Mouse (Mus musculus) CH12.LX (cell line): ENCODE data around the gene Endod1. TPM values are rescaled to one million over a fixed set of nuclear protein-coding genes. Genes with fewer than 3 reads are reported as not detected.

Experiments
- DNase-seq: peaks from one replicate; pipeline ENCODE4 v3.0.0-alpha.2; 2013; ENCODE audit errors: extremely low read depth
- H3K27ac ChIP-seq: 2 replicates; pipeline ENCODE4 v1.5.1; 2012; ENCODE audit warnings: low read depth, mild to moderate bottlenecking, control low read depth, moderate library complexity; ENCODE audit not compliant: insufficient read depth
- H3K27me3 ChIP-seq: replicated peaks from 2 replicates; pipeline ENCODE3; 2012; ENCODE audit warnings: inconsistent platforms
- H3K36me3 ChIP-seq, 2 experiments: replicated peaks in 1 of 2; 2 replicates each; pipeline versions ENCODE3 to v1.6.1; 2012; ENCODE audit warnings: inconsistent platforms in 1 of 2, low read length in 1 of 2, mild to moderate bottlenecking in 1 of 2, mixed read lengths in 1 of 2, moderate library complexity in 1 of 2; ENCODE audit not compliant: control insufficient read depth in 1 of 2, insufficient read depth in 1 of 2
- H3K4me1 ChIP-seq, 2 experiments: 2 replicates each; pipeline ENCODE4 v1.6.1; 2012; ENCODE audit warnings: inconsistent platforms in 1 of 2, moderate library complexity in 1 of 2; ENCODE audit not compliant: insufficient read depth in 2 of 2, control insufficient read depth in 1 of 2
- H3K4me2 ChIP-seq: 2 replicates; pipeline ENCODE4 v1.6.1; 2012; ENCODE audit warnings: low read depth, mild to moderate bottlenecking, control low read depth; ENCODE audit not compliant: poor library complexity, insufficient read depth, severe bottlenecking
- H3K4me3 ChIP-seq, 3 experiments: fragments of 150-350 bp in 1 of 3; sonication (generic) in 1 of 3; replicated peaks in 1 of 3; 2 replicates each; pipeline versions ENCODE3 to v1.5.1; 2011 to 2012; ENCODE audit warnings: low read depth in 2 of 3, low read length in 2 of 3, mild to moderate bottlenecking in 2 of 3, moderate library complexity in 2 of 3, control low read depth in 1 of 3, improper control_type of control experiment in 1 of 3, inconsistent platforms in 1 of 3, mixed read lengths in 1 of 3; ENCODE audit not compliant: poor library complexity in 1 of 3
- H3K79me2 ChIP-seq: replicated peaks from 2 replicates; pipeline ENCODE4 v1.6.1; 2012; ENCODE audit warnings: mild to moderate bottlenecking, moderate library complexity; ENCODE audit not compliant: control insufficient read depth, poor library complexity, insufficient read depth, severe bottlenecking; ENCODE audit errors: extremely low read depth
- H3K9ac ChIP-seq: 2 replicates; pipeline ENCODE4 v1.6.1; 2012; ENCODE audit warnings: low read depth, mild to moderate bottlenecking, control low read depth, moderate library complexity; ENCODE audit not compliant: insufficient read depth
- H3K9me3 ChIP-seq: replicated peaks from 2 replicates; pipeline ENCODE3; 2012; ENCODE audit warnings: low read length, inconsistent platforms, mixed read lengths
- BHLHE40 ChIP-seq: IDR thresholded peaks from 2 replicates; pipeline ENCODE4 v1.6.1; 2011; ENCODE audit warnings: mild to moderate bottlenecking, low read depth, low read length, improper control_type of control experiment
- ETS1 ChIP-seq: conservative IDR thresholded peaks from 2 replicates; pipeline ENCODE4 v1.6.1; 2012; ENCODE audit warnings: low read depth, mild to moderate bottlenecking, inconsistent platforms, low read length, improper control_type of control experiment, moderate library complexity
- JUN ChIP-seq: IDR thresholded peaks from 2 replicates; pipeline ENCODE4 v1.6.1; 2011; ENCODE audit warnings: low read depth, mild to moderate bottlenecking, low read length, improper control_type of control experiment, moderate library complexity; ENCODE audit not compliant: insufficient read depth
- KAT2A ChIP-seq: IDR thresholded peaks from 2 replicates; pipeline ENCODE4 v1.6.1; 2012; ENCODE audit warnings: low read length, improper control_type of control experiment, inconsistent platforms; ENCODE audit not compliant: insufficient replicate concordance
- MAFK ChIP-seq: IDR thresholded peaks from 2 replicates; pipeline ENCODE4 v1.6.1; 2011; ENCODE audit warnings: low read length, improper control_type of control experiment; ENCODE audit not compliant: insufficient replicate concordance
- MAZ ChIP-seq: IDR thresholded peaks from 2 replicates; pipeline ENCODE4 v1.6.1; 2012; ENCODE audit warnings: low read depth, mild to moderate bottlenecking, inconsistent platforms, low read length, improper control_type of control experiment, moderate library complexity
- MEF2A ChIP-seq: IDR thresholded peaks from 2 replicates; pipeline ENCODE4 v1.6.1; 2014; ENCODE audit warnings: low read depth, mild to moderate bottlenecking, inconsistent platforms, low read length, improper control_type of control experiment, borderline replicate concordance
- NELFE ChIP-seq: IDR thresholded peaks from 2 replicates; pipeline ENCODE4 v1.6.1; 2011; ENCODE audit warnings: low read depth, low read length, improper control_type of control experiment
- PAX5 ChIP-seq: IDR thresholded peaks from 2 replicates; pipeline ENCODE4 v1.6.1; 2012; ENCODE audit warnings: low read length, inconsistent platforms, mixed read lengths
- POLR2A ChIP-seq: IDR thresholded peaks from 2 replicates; pipeline ENCODE4 v1.6.1; 2011; ENCODE audit warnings: low read depth, mild to moderate bottlenecking, improper control_type of control experiment, low read length
- TCF12 ChIP-seq: IDR thresholded peaks from 2 replicates; pipeline ENCODE4 v1.6.1; 2014; ENCODE audit warnings: low read depth, mild to moderate bottlenecking, inconsistent platforms, low read length, improper control_type of control experiment
- ZC3H11A ChIP-seq: IDR thresholded peaks from 2 replicates; pipeline ENCODE4 v1.6.1; 2012; ENCODE audit warnings: low read depth, mild to moderate bottlenecking, inconsistent platforms, low read length, improper control_type of control experiment
- ZMIZ1 ChIP-seq: IDR thresholded peaks from 2 replicates; pipeline ENCODE4 v1.6.1; 2012; ENCODE audit warnings: low read depth, mild to moderate bottlenecking, inconsistent platforms, low read length, improper control_type of control experiment
- dilution Hi-C: fragments of 300-500 bp; cut with MboI; formaldehyde crosslinking; loops from 2 replicates; pipeline ENCODE4 v1.14.3; 2020; ENCODE audit warnings: low sequenced_read_pairs; ENCODE audit not compliant: extremely low pct_unique_long_range_greater_than_20kb, extremely low pct_ligation_motif_present
- in situ Hi-C: fragments of 300-500 bp; cut with MboI; formaldehyde crosslinking; loops from 3 replicates; pipeline ENCODE4 v1.14.3; 2019; ENCODE audit warnings: low sequenced_read_pairs, low pct_ligation_motif_present, low pct_unique_long_range_greater_than_20kb, mixed read lengths
- polyA plus RNA-seq: library from polyadenylated mRNA; unstranded; fragments of >175 nt; gene quantifications from 2 replicates; pipeline ENCODE4 v1.2.1, GENCODE M21; 2012; ENCODE audit warnings: low read depth; ENCODE audit not compliant: insufficient read length
- total RNA-seq, 2 experiments: library from RNA; depleted of rRNA; stranded (reverse); fragments of 300-350 nt in 1 of 2; fragments of >200 nt in 1 of 2; gene quantifications; 2 replicates each; pipeline ENCODE4 v1.2.3; 2012 to 2014

The Endod1 gene
- total RNA-seq (2012; rRNA removed) (1.6 and 1.7 TPM in 2 replicates), total RNA-seq (2014; rRNA removed) (3.0 TPM in 2 replicates), polyA plus RNA-seq (4.1 and 4.6 TPM in 2 replicates)

- Histone ChIP-seq H3K4me3 (peak within 1 kb of the TSS; percentile 49 to 63 (median 61)), H3K27ac (no peak within 1 kb of the TSS), H3K4me1 (peaks cover 10 to 33% of the 10 kb centered on the region in 2 experiments; a peak in 3 of 4 replicates), H3K36me3 (no peaks in the 10 kb centered on the region), H3K9ac (peak within 1 kb of the TSS; percentile 58), H3K79me2 (no peaks in the 10 kb centered on the region), H3K4me2 (peak within 1 kb of the TSS; percentile 45), H3K9me3 (no peaks in the 10 kb centered on the region), H3K27me3 (peaks cover 15% of the 10 kb centered on the region)
- TF ChIP-seq ZMIZ1 (no peak), KAT2A (no peak), NELFE (no peak), POLR2A (no peak), BHLHE40 (no peak), ETS1 (no peak), MAFK (no peak), PAX5 (no peak), MEF2A (no peak), JUN (no peak), MAZ (no peak)
- in situ Hi-C loops: no loop called here
- dilution Hi-C loops: no loop called here
- no peak for DNase-seq
Observed at GRCm38 (mm10) chr9:14381353-14382055, at the start of gene Endod1. TSS of gene Endod1 (minus strand) at chr9:14381507.

GRCm38 (mm10) chr9:14409153-14409552 is 27.8 kb upstream of the Endod1 start:
- peaks cover 4% of the 10 kb centered on the region for H3K9me3 ChIP-seq
- H3K79me2 ChIP-seq: no peaks in the 10 kb centered on the region
- H3K9ac ChIP-seq: no peak overlapping the region
- dilution Hi-C loops (no loop called here), in situ Hi-C loops (no loop called here)
- TF ChIP-seq ZC3H11A: no peak
- no peak for TF ChIP-seq ETS1
- no peak for TF ChIP-seq TCF12
- no peaks in the 10 kb centered on the region for H3K27me3 ChIP-seq
- no peaks in the 10 kb centered on the region for H3K4me1 ChIP-seq
- H3K4me3 ChIP-seq: no peak overlapping the region
- DNase-seq: no peak
- no peak overlapping the region for H3K27ac ChIP-seq
- H3K36me3 ChIP-seq: no peaks in the 10 kb centered on the region
- no peak overlapping the region for H3K4me2 ChIP-seq
